21 mouse cellular contexts compared by ENCODE assay signal in the genomic region with DNA sequence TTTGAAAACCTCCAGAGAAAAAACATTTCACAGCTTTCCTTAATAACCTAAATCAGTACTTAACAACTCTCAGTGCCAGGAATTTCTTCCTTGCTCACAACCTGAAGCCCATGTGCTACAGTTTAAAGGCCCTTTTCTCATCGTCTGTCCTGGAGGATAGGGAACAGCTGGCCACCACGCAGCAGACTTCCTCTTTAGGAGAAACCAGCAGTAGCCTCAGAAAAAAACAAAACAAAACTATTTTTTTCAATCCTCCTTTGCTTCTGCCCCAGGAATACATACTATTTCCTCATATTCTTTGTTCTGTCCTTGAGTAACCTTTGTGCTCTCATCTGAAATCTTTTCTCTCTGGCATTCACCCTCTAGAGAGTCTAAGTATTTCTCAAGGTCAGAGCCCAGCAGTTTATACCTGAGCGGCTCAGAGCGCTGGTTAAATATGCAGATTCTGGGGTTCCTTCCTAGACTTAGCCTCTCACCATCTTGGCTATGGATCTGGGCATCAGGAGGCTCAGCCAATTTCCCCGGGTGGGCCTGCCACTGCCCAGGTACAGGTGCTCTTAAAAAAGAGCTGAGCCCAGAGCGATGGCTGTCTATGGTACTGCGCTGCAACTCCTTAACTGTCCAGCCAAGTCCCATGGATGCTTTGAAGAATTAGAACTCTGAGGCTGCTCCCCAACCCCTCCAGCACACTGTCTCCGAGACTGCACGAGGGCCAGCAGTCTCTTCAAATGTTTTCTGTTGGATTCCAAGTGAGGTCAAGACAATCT.
A peak's percentile ranks its signal among the peaks of the same experiment; 100 is the strongest.
DNase-seq lines count a peak whose midpoint lies in the region; ATAC-seq and TF ChIP-seq lines count a peak whose summit lies in the region.
"Had no signal": no experiment of that assay in that cellular context is flagged by ENCODE, and none has a peak within 500 bp of the region (broad histone marks: within the 10 kb centered on the region; RNA-seq: fewer than 3 reads in every experiment).

No protein-coding gene starts in this region.

- TF ChIP-seq POLR2A in brain, embryonic 14.5 days (IDR thresholded peaks at IDR 0.05; ENCODE audit: borderline replicate concordance, extremely low read depth, insufficient read depth, insufficient read length, poor library complexity, severe bottlenecking): no peak

- no peak overlapping the region for H3K4me3 ChIP-seq in embryonic facial prominence, embryonic 14.5 days (ENCODE audit: low read depth, low read length)
- H3K4me3 ChIP-seq in midbrain, embryonic 15.5 days: no peak overlapping the region
- H3K4me3 ChIP-seq: forebrain, embryonic 10.5 days; gastrocnemius, adult 2 months; hindbrain, embryonic 15.5 days; intestine, embryonic 15.5 days; midbrain, embryonic 12.5 days had no signal

- H3K27ac ChIP-seq in embryonic facial prominence, embryonic 14.5 days (replicated peaks; ENCODE audit: low read depth, low read length): no peak overlapping the region
- no peak overlapping the region for H3K27ac ChIP-seq in midbrain, embryonic 15.5 days
- H3K27ac ChIP-seq: forebrain, embryonic 10.5 days; gastrocnemius, adult 2 months; hindbrain, embryonic 15.5 days; intestine, embryonic 15.5 days; midbrain, embryonic 12.5 days had no signal

- no peaks in the 10 kb centered on the region; the same call in 1 of the 2 replicates for H3K4me1 ChIP-seq in embryonic facial prominence, embryonic 14.5 days (ENCODE audit: control insufficient read depth, insufficient read depth, low read length)
- H3K4me1 ChIP-seq in midbrain, embryonic 15.5 days: no peaks in the 10 kb centered on the region
- H3K4me1 ChIP-seq: forebrain, embryonic 10.5 days; hindbrain, embryonic 15.5 days; intestine, embryonic 15.5 days; midbrain, embryonic 12.5 days had no signal

- no peak overlapping the region for H3K9ac ChIP-seq in embryonic facial prominence, embryonic 14.5 days (ENCODE audit: low read depth, low read length)
- no peak overlapping the region for H3K9ac ChIP-seq in midbrain, embryonic 15.5 days
- H3K9ac ChIP-seq: hindbrain, embryonic 15.5 days; intestine, embryonic 15.5 days; midbrain, embryonic 12.5 days had no signal

- H3K9me3 ChIP-seq in embryonic facial prominence, embryonic 14.5 days (ENCODE audit: control insufficient read depth, low read length): 0 out of 2 replicates have a peak, but pooled peaks cover 4% of the 10 kb centered on the region
- no peaks in the 10 kb centered on the region for H3K9me3 ChIP-seq in midbrain, embryonic 15.5 days
- H3K9me3 ChIP-seq: forebrain, embryonic 10.5 days; hindbrain, embryonic 15.5 days; intestine, embryonic 15.5 days; midbrain, embryonic 12.5 days had no signal

- no peak overlapping the region for H3K4me2 ChIP-seq in embryonic facial prominence, embryonic 14.5 days (ENCODE audit: low read depth, low read length)
- no peak overlapping the region for H3K4me2 ChIP-seq in midbrain, embryonic 15.5 days
- H3K4me2 ChIP-seq: heart, embryonic 11.5 days; hindbrain, embryonic 15.5 days; intestine, embryonic 15.5 days; liver, embryonic 11.5 days; midbrain, embryonic 12.5 days had no signal

- H3K27me3 ChIP-seq in embryonic facial prominence, embryonic 14.5 days (replicated peaks; ENCODE audit: control insufficient read depth, insufficient read depth, low read length): no peaks in the 10 kb centered on the region
- no peaks in the 10 kb centered on the region for H3K27me3 ChIP-seq in midbrain, embryonic 15.5 days (replicated peaks)
- H3K27me3 ChIP-seq: hindbrain, embryonic 15.5 days; intestine, embryonic 15.5 days; midbrain, embryonic 12.5 days had no signal

- no peak for ATAC-seq in embryonic facial prominence, embryonic 14.5 days (ENCODE audit: low read depth)
- no peak; the same call in 1 of the 2 replicates for ATAC-seq in midbrain, embryonic 15.5 days (replicated peaks)
- no peak for ATAC-seq in CD4-positive, CD25-positive, alpha-beta regulatory T cell, adult 4 months
- ATAC-seq: intestine, embryonic 15.5 days had no signal

- 68% methylated on average over 9 of the region's 9 CpGs for WGBS in embryonic facial prominence, embryonic 14.5 days
- 84% methylated on average over 9 of the region's 9 CpGs for whole genome bisulfite sequencing in midbrain, embryonic 15.5 days

- H3K36me3 ChIP-seq in embryonic facial prominence, embryonic 14.5 days (ENCODE audit: control insufficient read depth, insufficient read depth, low read length): no peaks in the 10 kb centered on the region
- no peaks in the 10 kb centered on the region for H3K36me3 ChIP-seq in midbrain, embryonic 15.5 days (replicated peaks)
- H3K36me3 ChIP-seq: forebrain, embryonic 10.5 days; hindbrain, embryonic 15.5 days; intestine, embryonic 15.5 days; midbrain, embryonic 12.5 days had no signal

- peak; percentile 4 for DNase-seq in kidney, adult 9 months
- DNase-seq in kidney, postnatal 25 days: no peak
- DNase-seq in R1 (ENCODE audit: low read depth, low spot score): peak; percentile 4
- peak; percentile 10 for DNase-seq in brain, embryonic 14.5 days (ENCODE audit: low read depth)
- peak; percentile 31 for DNase-seq in embryonic facial prominence, embryonic 14.5 days (ENCODE audit: low spot score)
- DNase-seq in neural tube, embryonic 10.5 days (ENCODE audit: extremely low spot score, low spot score): no peak
- DNase-seq: adrenal gland, postnatal 36 days; cerebellum, adult 8-10 months; cerebellum, postnatal 36 days; gastrocnemius, adult 2 months; lung, adult 18-20 months; lung, postnatal 10 days; thymus, adult 2 months had no signal

- TF ChIP-seq CTCF in brain, embryonic 14.5 days (IDR thresholded peaks at IDR 0.05; ENCODE audit: borderline replicate concordance, extremely low read depth, insufficient read depth, insufficient read length): no peak

Comparison
In these comparisons a context has a peak if more than half of its experiments do, and no peak if none do; other contexts are left out.
1. DNase-seq: peak in kidney, adult 9 months (single experiment), R1 (single experiment), brain, embryonic 14.5 days (single experiment) and embryonic facial prominence, embryonic 14.5 days (single experiment); none in kidney, postnatal 25 days (0 of 2) and neural tube, embryonic 10.5 days (single experiment).